22 mouse cellular contexts compared by ENCODE assay signal in the genomic region with DNA sequence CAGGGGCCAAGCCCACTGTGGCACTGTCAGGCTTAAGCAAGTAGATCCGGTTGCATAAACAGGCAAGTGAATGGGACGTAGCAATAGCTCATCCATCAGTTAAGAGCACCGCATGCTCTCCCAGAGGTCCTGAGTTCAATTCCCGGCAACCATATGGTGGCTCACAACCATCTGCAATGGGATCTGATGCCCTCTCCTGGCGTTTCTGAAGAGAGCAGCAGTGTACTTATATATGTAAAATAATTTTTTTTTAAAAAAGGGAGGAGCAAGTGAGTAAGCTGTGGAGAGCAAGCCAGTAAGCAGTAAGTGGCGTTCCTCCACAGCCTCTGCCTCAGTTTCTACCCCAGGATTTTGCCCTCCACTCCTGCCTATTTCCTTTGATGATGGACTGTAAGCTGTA. TPM values are rescaled to one million over a fixed set of nuclear protein-coding genes. Genes with fewer than 3 reads are reported as not detected.
"Had no signal": no experiment of that assay in that cellular context is flagged by ENCODE, and none has a peak within 500 bp of the region (broad histone marks: within the 10 kb centered on the region; RNA-seq: fewer than 3 reads in every experiment).

No protein-coding gene starts in this region.

- H3K27me3 ChIP-seq: midbrain, embryonic 12.5 days; midbrain, embryonic 15.5 days; neural tube, embryonic 13.5 days; neural tube, embryonic 15.5 days had no signal

- H3K9me3 ChIP-seq: midbrain, embryonic 10.5 days; midbrain, embryonic 12.5 days; midbrain, embryonic 15.5 days; neural tube, embryonic 13.5 days; neural tube, embryonic 15.5 days had no signal

- H3K36me3 ChIP-seq: midbrain, embryonic 10.5 days; midbrain, embryonic 12.5 days; midbrain, embryonic 15.5 days; neural tube, embryonic 13.5 days; neural tube, embryonic 15.5 days had no signal

- H3K9ac ChIP-seq: liver, embryonic 14.5 days; lung, embryonic 14.5 days; midbrain, embryonic 12.5 days; midbrain, embryonic 15.5 days; neural tube, embryonic 13.5 days; neural tube, embryonic 15.5 days had no signal

- DNase-seq: lung, adult 18-20 months; lung, embryonic 14.5 days; lung, postnatal 10 days; lung, postnatal 4 days; retina, postnatal 1 day; right cerebral cortex, adult 18-20 months; right cerebral cortex, postnatal 25 days; right cerebral cortex, postnatal 4 days; spleen, adult 18-20 months; thymus, adult 18-20 months; thymus, postnatal 14 days; thymus, postnatal 36 days had no signal

- H3K4me3 ChIP-seq: midbrain, embryonic 10.5 days; midbrain, embryonic 12.5 days; midbrain, embryonic 15.5 days; myocyte; neural tube, embryonic 13.5 days; neural tube, embryonic 15.5 days had no signal

- H3K4me2 ChIP-seq: lung, embryonic 14.5 days; midbrain, embryonic 12.5 days; midbrain, embryonic 15.5 days; neural tube, embryonic 13.5 days; neural tube, embryonic 15.5 days had no signal

- ATAC-seq: midbrain, embryonic 15.5 days had no signal

- H3K27ac ChIP-seq: liver, embryonic 14.5 days; midbrain, embryonic 12.5 days; midbrain, embryonic 15.5 days; neural tube, embryonic 13.5 days; neural tube, embryonic 15.5 days had no signal

RNA-seq across cellular contexts. Expression of gene Sox2, which starts 37.9 kb away (rescaled TPM):
- total RNA-seq: megakaryocyte-erythroid progenitor cell, adult 5-6 weeks had no signal
- polyA plus RNA-seq: liver, embryonic 16.5 days; myocyte; small intestine, adult 2 months had no signal
